Mouse (Mus musculus): Measurements from ENCODE around the gene Tmem223.

DNA sequence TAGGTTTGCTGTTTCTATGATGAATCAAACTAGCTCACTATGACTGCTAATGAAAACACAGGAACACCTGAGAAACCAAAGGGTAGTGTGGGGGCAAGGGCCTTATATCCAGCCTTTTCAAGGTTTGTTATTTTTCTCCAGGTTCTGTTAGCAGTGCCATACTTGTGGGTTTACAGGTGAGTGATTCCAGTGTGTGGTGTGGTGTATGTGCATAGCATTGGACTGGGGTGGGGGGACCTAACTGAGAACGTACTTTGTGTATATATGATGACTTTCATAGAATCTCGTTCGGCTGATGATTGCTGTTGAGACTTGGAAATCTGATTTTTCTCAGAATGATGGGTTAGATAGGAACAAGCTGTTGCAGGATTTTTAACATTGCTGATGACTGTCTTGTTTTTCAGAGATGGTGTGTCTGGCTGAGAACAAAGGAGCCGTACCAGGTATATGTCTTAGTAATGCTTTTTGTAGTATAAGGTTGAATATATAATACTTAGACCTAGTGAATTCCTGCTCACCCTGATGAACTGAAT, 45.6 kb upstream of the Tmem223 start:
- TF ChIP-seq CTCF (conservative IDR thresholded peaks at IDR 0.05; ENCODE audit: insufficient read depth, insufficient read length, low read depth, low read length) (no peak), POLR2A (IDR thresholded peaks at IDR 0.05; ENCODE audit: low read depth, low read length) (no peak)

Measured in kidney, adult 2 months (tissue).